Mouse (Mus musculus) brain, embryonic 14.5 days (tissue): ENCODE data around the gene Man2a1.

Experiments used
- CTCF ChIP-seq: fragments of 200-500 bp; IDR thresholded peaks from 2 replicates; pipeline ENCODE4 v1.5.1; 2012; ENCODE audit warnings: inconsistent platforms, mild to moderate bottlenecking, moderate library complexity, borderline replicate concordance; ENCODE audit not compliant: insufficient read depth, insufficient read length; ENCODE audit errors: extremely low read depth
- POLR2A ChIP-seq: fragments of 200-500 bp; IDR thresholded peaks from 2 replicates; pipeline ENCODE4 v1.6.1; 2012; ENCODE audit warnings: mild to moderate bottlenecking, inconsistent platforms, borderline replicate concordance; ENCODE audit not compliant: poor library complexity, insufficient read depth, insufficient read length, severe bottlenecking; ENCODE audit errors: extremely low read depth

DNA sequence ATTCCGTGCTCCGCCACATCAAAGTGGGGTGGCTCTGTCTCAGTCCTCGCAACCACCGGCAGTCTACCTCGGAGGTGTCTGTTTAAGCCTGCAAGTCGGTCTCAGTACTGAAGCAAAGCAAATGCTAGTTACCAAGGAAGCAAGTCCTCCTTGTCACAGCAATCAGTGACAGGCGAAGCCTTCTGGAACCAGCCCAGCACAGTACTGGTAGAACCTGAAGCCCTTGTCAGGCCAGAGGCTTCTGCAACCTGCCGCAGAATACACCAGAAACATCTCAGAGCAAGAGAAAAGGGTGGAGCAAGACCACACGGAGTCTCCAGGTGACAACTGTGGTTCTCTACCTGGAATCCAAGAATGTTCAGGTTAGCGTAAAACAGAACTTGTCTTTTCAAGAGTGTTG lies 47.2 kb upstream of the Man2a1 start:
- TF ChIP-seq POLR2A (no peak), CTCF (no peak)
